Comparison of ENCODE assay signal across 29 mouse cellular contexts in genomic region chr7:121351688-121352087, GRCm38 (mm10). TPM values are rescaled to one million over a fixed set of nuclear protein-coding genes. Genes with fewer than 3 reads are reported as not detected.
"Had no signal": no experiment of that assay in that cellular context is flagged by ENCODE, and none has a peak within 500 bp of the region (broad histone marks: within the 10 kb centered on the region; RNA-seq: fewer than 3 reads in every experiment).

No protein-coding gene starts in this region.

- H3K36me3 ChIP-seq: embryonic facial prominence, embryonic 10.5 days; embryonic facial prominence, embryonic 12.5 days; embryonic facial prominence, embryonic 13.5 days; embryonic facial prominence, embryonic 15.5 days; forebrain, embryonic 10.5 days; forebrain, embryonic 12.5 days; forebrain, embryonic 15.5 days; heart, embryonic 10.5 days had no signal

- H3K9ac ChIP-seq: embryonic facial prominence, embryonic 12.5 days; embryonic facial prominence, embryonic 13.5 days; embryonic facial prominence, embryonic 15.5 days; forebrain, embryonic 12.5 days; forebrain, embryonic 13.5 days; forebrain, embryonic 15.5 days; forebrain, postnatal 0 days had no signal

- H3K27ac ChIP-seq: embryonic facial prominence, embryonic 10.5 days; embryonic facial prominence, embryonic 12.5 days; embryonic facial prominence, embryonic 13.5 days; embryonic facial prominence, embryonic 15.5 days; forebrain, embryonic 10.5 days; forebrain, embryonic 12.5 days; forebrain, embryonic 13.5 days; forebrain, embryonic 15.5 days; gastrocnemius, adult 2 months; heart, adult 2 months; heart, embryonic 10.5 days had no signal

- H3K4me2 ChIP-seq: embryonic facial prominence, embryonic 12.5 days; embryonic facial prominence, embryonic 13.5 days; embryonic facial prominence, embryonic 15.5 days; forebrain, embryonic 12.5 days; forebrain, embryonic 13.5 days; forebrain, embryonic 15.5 days; heart, embryonic 11.5 days had no signal

- H3K4me1 ChIP-seq: embryonic facial prominence, embryonic 10.5 days; embryonic facial prominence, embryonic 12.5 days; embryonic facial prominence, embryonic 13.5 days; embryonic facial prominence, embryonic 15.5 days; forebrain, embryonic 10.5 days; forebrain, embryonic 15.5 days; heart, embryonic 10.5 days had no signal

- H3K27me3 ChIP-seq: embryonic facial prominence, embryonic 12.5 days; embryonic facial prominence, embryonic 13.5 days; embryonic facial prominence, embryonic 15.5 days had no signal

- H3K9me3 ChIP-seq: embryonic facial prominence, embryonic 10.5 days; embryonic facial prominence, embryonic 12.5 days; embryonic facial prominence, embryonic 13.5 days; embryonic facial prominence, embryonic 15.5 days; forebrain, embryonic 10.5 days; forebrain, embryonic 12.5 days; forebrain, embryonic 13.5 days; forebrain, embryonic 15.5 days; heart, embryonic 10.5 days had no signal

- H3K4me3 ChIP-seq: embryonic facial prominence, embryonic 10.5 days; embryonic facial prominence, embryonic 12.5 days; embryonic facial prominence, embryonic 13.5 days; embryonic facial prominence, embryonic 15.5 days; erythroblast, embryonic 14.5 days; forebrain, embryonic 10.5 days; forebrain, embryonic 12.5 days; forebrain, embryonic 13.5 days; forebrain, embryonic 15.5 days; gastrocnemius, adult 2 months; heart, adult 2 months; heart, embryonic 10.5 days had no signal

- DNase-seq: cerebellum, adult 9-11 months; cerebellum, postnatal 10 days; cerebellum, postnatal 25 days; cerebellum, postnatal 36 days; embryo, embryonic 11 days; forebrain, postnatal 0 days; gastrocnemius, adult 2 months; gastrocnemius, postnatal 10 days; gastrocnemius, postnatal 14 days; gastrocnemius, postnatal 25 days; gastrocnemius, postnatal 36 days; heart, adult 18-20 months; heart, adult 2 months had no signal

RNA-seq across cellular contexts. Expression of gene Hs3st2, which starts 40.0 kb away (rescaled TPM):
- total RNA-seq: common myeloid progenitor, adult 5-6 weeks; gastrocnemius, adult 2 months; gastrocnemius, adult 8-10 months; gastrocnemius, postnatal 14 days; gastrocnemius, postnatal 25 days; gastrocnemius, postnatal 36 days; granulocyte monocyte progenitor cell, adult 5-6 weeks; heart, adult 18-20 months; heart, adult 2 months; heart, adult 8-10 months had no signal
- polyA plus RNA-seq: erythroblast, embryonic 14.5 days; forebrain, embryonic 10.5 days; gonadal fat pad, adult 2 months; heart, adult 2 months had no signal
